Mouse (Mus musculus) forebrain, embryonic 13.5 days (tissue): ENCODE results near the gene Macrod1. TPM values are rescaled to one million over a fixed set of nuclear protein-coding genes. Genes with fewer than 3 reads are reported as not detected.

ENCODE experiments used
- ATAC-seq: fragments of 200-750 bp; cut with Nextera tagmentation; 2 replicates; pipeline ENCODE4 v1.8.0; 2017
- H3K27ac ChIP-seq: fragments of 300-500 bp; sonication (generic); 2 replicates; pipeline ENCODE4 v1.5.1; 2015; ENCODE audit warnings: inconsistent platforms, mild to moderate bottlenecking, moderate library complexity
- H3K27me3 ChIP-seq: fragments of 300-500 bp; sonication (generic); 2 replicates; pipeline ENCODE4 v1.6.1; 2015; ENCODE audit warnings: mild to moderate bottlenecking, inconsistent platforms
- H3K36me3 ChIP-seq: fragments of 300-500 bp; sonication (generic); 2 replicates; pipeline ENCODE4 v1.6.1; 2015; ENCODE audit warnings: mild to moderate bottlenecking, inconsistent platforms; ENCODE audit not compliant: poor library complexity, severe bottlenecking
- H3K4me1 ChIP-seq: fragments of 300-500 bp; sonication (generic); 2 replicates; pipeline ENCODE4 v1.6.1; 2015; ENCODE audit warnings: inconsistent platforms
- H3K4me2 ChIP-seq: fragments of 300-500 bp; sonication (generic); 2 replicates; pipeline ENCODE4 v1.6.1; 2015; ENCODE audit warnings: inconsistent platforms, mild to moderate bottlenecking, moderate library complexity
- H3K4me3 ChIP-seq: fragments of 300-500 bp; sonication (generic); 2 replicates; pipeline ENCODE4 v1.5.1; 2015; ENCODE audit warnings: mild to moderate bottlenecking, inconsistent platforms
- H3K9ac ChIP-seq: fragments of 300-500 bp; sonication (generic); 2 replicates; pipeline ENCODE4 v1.6.1; 2015; ENCODE audit warnings: mild to moderate bottlenecking, inconsistent platforms
- H3K9me3 ChIP-seq: fragments of 300-500 bp; sonication (generic); replicated peaks from 2 replicates; pipeline ENCODE4 v1.6.1; 2016; ENCODE audit warnings: inconsistent platforms
- WGBS: fragments of 180-500 bp; shearing (Covaris S2); methylation state at CpG from one replicate; pipeline ENCODE4 v1.1.7; 2015; 5-methylcytosine and 5-hydroxymethylcytosine counted together
- polyA plus RNA-seq: library from polyadenylated mRNA; unstranded; fragments of >200 nt; fragmentation: Nextera tagmentation; extraction: Ambion mirVana; gene quantifications from 2 replicates; pipeline ENCODE4 v1.2.1, GENCODE M21; 2015

Macrod1 gene
- polyA plus RNA-seq, 1 experiment from 2014 or later: 4.4 TPM

GRCm38 (mm10) chr19:7166200-7166711 is 109.6 kb downstream of the Macrod1 start:
- no peaks in the 10 kb centered on the region for H3K9me3 ChIP-seq
- WGBS: 5% methylated on average over 13 of the region's 15 CpGs
- peak overlapping the region; percentile 98 for H3K4me2 ChIP-seq
- peak overlapping the region; percentile 80 for H3K4me3 ChIP-seq
- no peak; the same call in 1 of the 2 replicates for ATAC-seq
- H3K4me1 ChIP-seq: peaks cover 46% of the 10 kb centered on the region
- no peaks in the 10 kb centered on the region for H3K36me3 ChIP-seq
- H3K27me3 ChIP-seq: peaks cover 45% of the 10 kb centered on the region
- peak overlapping the region; percentile 88 for H3K9ac ChIP-seq
- no peak overlapping the region for H3K27ac ChIP-seq

DNA sequence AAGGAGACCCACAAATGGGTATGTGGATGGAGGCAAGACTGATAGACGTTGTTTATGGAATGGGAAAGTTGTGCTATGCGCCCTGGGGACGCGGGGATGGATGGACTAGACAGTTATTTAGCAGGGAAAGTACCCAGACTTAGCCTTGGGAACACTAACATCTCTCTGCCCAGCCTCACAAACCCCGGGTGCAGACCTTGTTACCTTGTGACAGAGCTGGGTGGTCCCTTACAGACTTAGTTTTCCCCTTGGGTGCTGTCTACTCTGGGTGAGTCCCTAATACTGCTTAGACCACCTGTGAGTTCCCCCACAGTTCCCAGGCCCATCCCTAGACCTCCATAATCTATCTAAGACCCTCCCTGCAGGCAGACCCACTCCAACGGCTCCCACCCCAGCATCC is 110.2 kb downstream of the Macrod1 start:
- 11% methylated on average over 6 of the region's 6 CpGs for WGBS

GRCm38 (mm10) chr19:7168423-7168822 is 111.8 kb downstream of the Macrod1 start:
- ATAC-seq: no peak
- no peak overlapping the region for H3K9ac ChIP-seq
- no peaks in the 10 kb centered on the region for H3K36me3 ChIP-seq
- H3K4me3 ChIP-seq: no peak overlapping the region
- H3K27ac ChIP-seq: no peak overlapping the region
- no peaks in the 10 kb centered on the region for H3K9me3 ChIP-seq
- peaks cover 33% of the 10 kb centered on the region for H3K27me3 ChIP-seq
- H3K4me2 ChIP-seq: no peak overlapping the region
- 35% methylated on average over 2 of the region's 2 CpGs for WGBS
- peaks cover 59% of the 10 kb centered on the region for H3K4me1 ChIP-seq

More for the DNA sequence above, 110.2 kb downstream of the Macrod1 start:
- Histone ChIP-seq H3K36me3 (no peaks in the 10 kb centered on the region), H3K4me1 (peaks cover 51% of the 10 kb centered on the region), H3K9me3 (no peaks in the 10 kb centered on the region), H3K4me3 (no peak overlapping the region), H3K27ac (no peak overlapping the region), H3K9ac (no peak overlapping the region), H3K4me2 (no peak overlapping the region), H3K27me3 (peaks cover 43% of the 10 kb centered on the region)
- no peak for ATAC-seq

DNA sequence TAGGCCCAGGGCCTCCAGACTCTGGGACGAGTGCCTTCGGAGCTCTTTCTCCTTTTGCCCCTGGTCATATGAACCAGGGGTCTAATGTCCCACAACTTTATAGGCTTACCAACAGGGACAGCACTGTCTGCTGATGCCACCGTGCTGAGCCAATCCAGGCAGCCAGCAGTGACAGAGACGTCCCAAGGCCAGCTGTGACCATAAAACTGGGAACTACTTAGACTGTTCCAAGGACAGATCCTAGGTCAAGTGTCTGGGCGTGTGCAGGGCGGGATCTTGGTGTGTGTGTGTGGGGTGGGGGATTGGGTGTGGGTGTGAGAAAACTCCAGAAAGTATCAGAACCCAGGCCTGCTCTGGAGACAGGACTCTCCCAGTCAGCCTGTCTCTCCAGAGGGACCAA is 114.3 kb downstream of the Macrod1 start:
- Histone ChIP-seq H3K9ac (no peak overlapping the region; the same call in 1 of the 2 replicates), H3K4me2 (no peak overlapping the region), H3K36me3 (no peaks in the 10 kb centered on the region), H3K4me3 (no peak overlapping the region), H3K27me3 (peaks cover 19% of the 10 kb centered on the region), H3K4me1 (peaks cover 45% of the 10 kb centered on the region), H3K27ac (peak overlapping the region; percentile 80), H3K9me3 (no peaks in the 10 kb centered on the region)
- ATAC-seq: no peak
- 71% methylated on average over 6 of the region's 6 CpGs for WGBS

DNA sequence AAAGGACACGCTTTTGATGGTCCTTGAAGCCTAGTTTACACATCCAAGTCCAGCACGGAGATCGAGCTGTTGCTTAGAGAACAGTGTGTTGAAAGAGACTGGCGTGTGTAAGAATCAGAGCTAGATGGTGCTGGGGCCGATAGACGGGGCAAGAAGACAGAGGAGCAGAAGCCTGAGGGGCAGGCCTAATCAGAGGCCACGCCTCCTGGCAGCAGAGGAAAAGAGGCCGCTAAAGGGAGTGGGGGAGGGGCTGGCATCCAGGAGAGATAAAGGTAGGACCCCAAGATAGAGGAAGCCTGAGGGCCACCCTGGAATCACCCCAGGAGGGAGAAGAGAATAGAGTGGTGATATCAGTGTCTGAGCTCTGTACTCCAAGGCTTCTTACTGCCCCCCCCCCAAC is 114.8 kb downstream of the Macrod1 start:
- peak; percentile 22 for ATAC-seq
- H3K27ac ChIP-seq: peak overlapping the region; percentile 80
- peak overlapping the region; percentile 38 for H3K4me2 ChIP-seq

GRCm38 (mm10) chr19:7172051-7172866 is 115.6 kb downstream of the Macrod1 start:
- Histone ChIP-seq H3K4me1 (peaks cover 47% of the 10 kb centered on the region), H3K4me2 (peak overlapping the region; percentile 38), H3K9me3 (no peaks in the 10 kb centered on the region), H3K4me3 (no peak overlapping the region), H3K36me3 (no peaks in the 10 kb centered on the region), H3K9ac (peak overlapping the region; percentile 9; the same call in 1 of the 2 replicates), H3K27ac (peak overlapping the region; percentile 80), H3K27me3 (peaks cover 7% of the 10 kb centered on the region)
- ATAC-seq: peak; percentile 96
- WGBS: 6% methylated on average over 13 of the region's 13 CpGs

More for the DNA sequence above, 114.8 kb downstream of the Macrod1 start:
- Histone ChIP-seq H3K9ac (no peak overlapping the region; the same call in 1 of the 2 replicates), H3K27me3 (peaks cover 13% of the 10 kb centered on the region), H3K4me3 (no peak overlapping the region), H3K36me3 (no peaks in the 10 kb centered on the region), H3K9me3 (no peaks in the 10 kb centered on the region), H3K4me1 (peaks cover 45% of the 10 kb centered on the region)
- 7% methylated on average over 8 of the region's 8 CpGs for WGBS

- ATAC-seq: peak; percentile 12; the same call in 1 of the 2 replicates
- Histone ChIP-seq H3K36me3 (no peaks in the 10 kb centered on the region), H3K27me3 (no peaks in the 10 kb centered on the region), H3K4me3 (no peak overlapping the region), H3K4me1 (peaks cover 80% of the 10 kb centered on the region), H3K27ac (peak overlapping the region; percentile 22), H3K9ac (peak overlapping the region; percentile 27; the same call in 1 of the 2 replicates), H3K9me3 (no peaks in the 10 kb centered on the region), H3K4me2 (peak overlapping the region; percentile 23)
- 6% methylated on average over 11 of the region's 11 CpGs for WGBS
Measured at GRCm38 (mm10) chr19:7176041-7176696, 119.6 kb downstream of the Macrod1 start.

GRCm38 (mm10) chr19:7177804-7178511 is 121.3 kb downstream of the Macrod1 start:
- Histone ChIP-seq H3K4me1 (peaks cover 81% of the 10 kb centered on the region), H3K9me3 (no peaks in the 10 kb centered on the region), H3K9ac (no peak overlapping the region), H3K27me3 (no peaks in the 10 kb centered on the region), H3K4me2 (no peak overlapping the region), H3K36me3 (no peaks in the 10 kb centered on the region), H3K27ac (no peak overlapping the region), H3K4me3 (no peak overlapping the region)
- peak; percentile 5; the same call in 1 of the 2 replicates for ATAC-seq
- 48% methylated on average over 13 of the region's 13 CpGs for WGBS

GRCm38 (mm10) chr19:7178841-7179452 is 122.3 kb downstream of the Macrod1 start:
- Histone ChIP-seq H3K36me3 (no peaks in the 10 kb centered on the region), H3K4me2 (no peak overlapping the region), H3K4me1 (peaks cover 85% of the 10 kb centered on the region), H3K27me3 (peaks cover 5% of the 10 kb centered on the region; the same call in 1 of the 2 replicates), H3K4me3 (no peak overlapping the region), H3K9me3 (no peaks in the 10 kb centered on the region), H3K27ac (peak overlapping the region; percentile 32), H3K9ac (no peak overlapping the region)
- no peak for ATAC-seq
- WGBS: 57% methylated on average over 3 of the region's 3 CpGs

GRCm38 (mm10) chr19:7180756-7181405 is 124.3 kb downstream of the Macrod1 start:
- H3K27ac ChIP-seq: no peak overlapping the region
- 71% methylated on average over 8 of the region's 8 CpGs for WGBS
- H3K36me3 ChIP-seq: no peaks in the 10 kb centered on the region
- no peak overlapping the region for H3K4me3 ChIP-seq
- ATAC-seq: no peak
- H3K4me1 ChIP-seq: peaks cover 93% of the 10 kb centered on the region
- H3K4me2 ChIP-seq: no peak overlapping the region
- H3K9ac ChIP-seq: no peak overlapping the region
- H3K27me3 ChIP-seq: peaks cover 16% of the 10 kb centered on the region
- H3K9me3 ChIP-seq: no peaks in the 10 kb centered on the region

- Histone ChIP-seq H3K27me3 (peaks cover 21% of the 10 kb centered on the region), H3K4me1 (peaks cover 90% of the 10 kb centered on the region), H3K4me3 (no peak overlapping the region), H3K36me3 (no peaks in the 10 kb centered on the region), H3K9me3 (no peaks in the 10 kb centered on the region), H3K9ac (no peak overlapping the region), H3K27ac (peak overlapping the region; percentile 51), H3K4me2 (peak overlapping the region; percentile 46; the same call in 1 of the 2 replicates)
- WGBS: 34% methylated on average over 7 of the region's 7 CpGs
- no peak for ATAC-seq
Measured at GRCm38 (mm10) chr19:7181496-7181895, 124.9 kb downstream of the Macrod1 start.
